Mouse (Mus musculus) lung, adult 2 months (tissue): ENCODE measurements at regions not wholly inside any gene's neighbourhood (a gene's known extent, or its start where the extent isn't known, plus 50 kb on each side); places are given as distances from the start of the nearest gene placed in this dataset.

ENCODE experiments used
- CTCF ChIP-seq: fragments of 200-500 bp; IDR thresholded peaks from 2 replicates; pipeline ENCODE4 v1.5.1; 2011; ENCODE audit warnings: mild to moderate bottlenecking, low read length, control low read depth; ENCODE audit not compliant: insufficient read depth
- POLR2A ChIP-seq: fragments of 200-500 bp; IDR thresholded peaks from 2 replicates; pipeline ENCODE4 v1.6.1; 2011; ENCODE audit warnings: low read depth, mild to moderate bottlenecking, control low read depth, low read length, borderline replicate concordance; ENCODE audit errors: extremely low read depth

GRCm38 (mm10) chrX:11893606-11894279, 266.4 kb downstream of the Bcor start:
- no peak for TF ChIP-seq POLR2A
- TF ChIP-seq CTCF: no peak
